Mouse (Mus musculus) spleen, postnatal 10 days (tissue): ENCODE results near the gene Gm20388.
"Not testable (repeated sequence)": the region's sequence is repeated elsewhere in the genome, so short reads cannot be mapped to it uniquely, and the experiment has no call there.

ENCODE experiments used
- DNase-seq, 2 experiments: peaks; one replicate each; pipeline ENCODE4 v3.0.0; 2021 to 2022; ENCODE audit warnings: low spot score in 2 of 2

Gene Gm20388

GRCm38 (mm10) chr8:122623844-122624642 lies 2713.4 kb downstream of the Gm20388 start:
- no peak for DNase-seq

DNA sequence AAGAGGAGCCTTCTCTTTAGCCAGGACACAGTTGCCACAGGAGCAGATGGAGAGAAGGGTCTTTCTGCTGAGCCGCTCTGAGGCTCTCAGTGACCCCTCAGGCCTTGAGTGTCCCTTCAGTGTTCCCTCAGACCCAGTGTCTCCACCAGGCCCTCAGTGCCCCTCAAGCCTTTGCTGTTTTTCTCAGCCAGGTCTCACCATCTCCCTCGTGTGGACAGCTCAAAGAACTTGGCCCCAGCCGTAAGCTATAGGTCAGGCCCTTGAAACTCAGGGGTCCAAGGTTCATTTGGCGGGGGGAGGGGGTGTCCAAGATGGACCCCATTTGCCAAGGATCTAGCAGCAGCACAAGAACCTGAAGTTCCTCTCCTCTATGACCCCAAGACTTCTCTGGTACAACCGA lies 2714.0 kb downstream of the Gm20388 start:
- DNase-seq: no peak

DNA sequence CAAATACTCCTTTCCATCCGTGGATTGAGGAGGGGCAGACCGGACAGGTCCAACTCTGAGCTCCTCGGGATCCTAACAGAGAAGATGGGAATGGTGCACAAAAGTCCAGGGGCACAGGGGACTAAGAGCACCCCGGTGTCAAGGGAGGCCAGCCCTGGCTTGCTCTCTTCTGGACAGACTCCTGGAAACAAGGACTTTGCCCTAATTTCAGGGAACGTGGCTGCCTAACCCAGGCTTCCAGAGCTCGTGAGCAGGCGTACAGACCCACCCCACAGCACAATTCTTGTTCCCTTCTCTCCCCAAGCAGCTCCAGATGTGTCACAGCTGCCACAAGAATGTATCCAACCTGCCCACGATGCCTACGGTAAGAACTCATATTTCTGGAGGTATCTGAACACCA lies 2715.2 kb downstream of the Gm20388 start:
- no peak for DNase-seq

DNA sequence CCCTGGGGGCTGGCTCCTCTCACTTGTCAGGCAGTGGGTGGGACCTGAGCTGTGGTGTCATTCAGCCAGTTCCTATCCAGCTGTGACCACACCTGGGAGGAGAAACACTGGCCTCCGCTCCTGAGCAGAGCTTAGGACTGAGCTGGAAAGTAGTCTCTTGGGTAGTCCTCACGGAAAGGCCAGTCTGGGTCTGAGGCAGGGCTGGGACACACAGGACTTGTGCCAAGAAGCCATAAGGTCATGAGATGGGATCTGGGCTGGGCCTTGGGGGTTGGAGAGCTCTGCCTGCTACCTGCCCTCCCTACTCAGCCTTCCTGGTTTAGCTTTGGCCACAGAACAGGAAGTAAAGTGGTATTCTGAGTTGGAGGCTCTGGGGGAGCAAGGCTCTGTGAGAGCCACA lies 2716.3 kb downstream of the Gm20388 start:
- no peak for DNase-seq

- DNase-seq: no peak
These were observed 2718.7 kb downstream of the Gm20388 start for GRCm38 (mm10) chr8:122629388-122629787.

DNA sequence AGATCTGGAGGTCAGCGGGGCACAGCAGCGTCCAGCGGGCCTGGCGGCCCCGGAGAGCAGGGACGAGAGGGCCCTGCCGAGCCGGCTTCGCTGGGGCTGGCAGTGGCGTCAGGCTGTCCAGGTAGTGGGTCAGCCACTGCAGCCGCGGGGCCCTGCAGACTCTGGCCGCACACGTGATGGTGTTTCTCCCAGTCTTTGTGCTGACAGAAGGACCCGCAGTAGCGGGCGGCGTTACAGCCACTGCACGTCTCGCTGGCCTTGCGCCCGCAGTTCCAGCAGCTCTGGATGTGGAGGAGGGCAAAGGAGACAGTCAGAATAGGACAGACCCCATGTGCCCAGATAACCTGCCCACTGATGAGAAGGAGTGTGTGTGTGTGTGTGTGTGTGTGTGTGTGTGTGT lies 2720.1 kb downstream of the Gm20388 start:
- DNase-seq: no peak

GRCm38 (mm10) chr8:122632134-122632533 lies 2721.5 kb downstream of the Gm20388 start:
- not testable (repeated sequence) for DNase-seq

DNA sequence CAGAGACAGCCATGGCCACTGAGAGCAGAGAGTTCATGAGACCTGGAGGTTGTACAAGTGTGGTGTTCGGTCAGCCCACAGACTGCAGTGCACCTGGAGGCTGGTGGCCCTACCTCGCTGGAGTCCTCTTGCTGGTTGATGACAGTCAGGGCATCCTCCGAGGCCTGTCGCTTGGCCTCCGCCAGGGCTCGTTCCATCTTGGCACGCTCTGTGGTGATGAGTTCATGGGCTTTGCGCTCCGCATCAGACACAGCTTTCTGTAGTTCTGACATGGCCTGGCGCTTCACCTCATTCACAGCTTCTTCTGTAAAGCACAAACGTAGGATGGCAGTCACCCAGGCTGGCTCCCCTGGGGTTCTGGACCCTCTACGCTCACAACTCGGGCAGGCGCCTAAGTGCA lies 2722.6 kb downstream of the Gm20388 start:
- no peak for DNase-seq

- DNase-seq: peak in 1 of 2 experiments; percentile 50
These were observed 2725.5 kb downstream of the Gm20388 start for GRCm38 (mm10) chr8:122635878-122636802.

GRCm38 (mm10) chr8:122636803-122637175 lies 2726.1 kb downstream of the Gm20388 start:
- DNase-seq: no peak

DNA sequence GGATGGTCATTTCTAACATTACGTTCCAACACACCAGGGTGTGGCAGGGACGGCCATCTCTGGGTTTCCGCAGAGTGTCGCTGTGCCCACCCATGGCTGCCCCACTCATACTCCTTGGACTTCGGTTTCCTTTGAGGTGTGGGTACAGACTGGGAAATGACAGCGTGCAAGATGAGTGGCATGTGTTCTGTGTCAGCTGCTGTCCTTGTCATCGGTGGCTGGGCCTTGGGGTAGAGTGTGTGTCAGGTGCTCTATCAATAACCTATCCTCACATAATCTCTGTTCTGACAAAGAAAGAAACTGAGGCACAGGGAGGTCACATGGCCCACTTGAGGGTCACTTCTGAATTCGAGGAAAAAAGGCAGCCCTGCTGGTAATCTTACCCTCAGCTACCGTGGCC lies 2726.6 kb downstream of the Gm20388 start:
- DNase-seq: no peak

DNA sequence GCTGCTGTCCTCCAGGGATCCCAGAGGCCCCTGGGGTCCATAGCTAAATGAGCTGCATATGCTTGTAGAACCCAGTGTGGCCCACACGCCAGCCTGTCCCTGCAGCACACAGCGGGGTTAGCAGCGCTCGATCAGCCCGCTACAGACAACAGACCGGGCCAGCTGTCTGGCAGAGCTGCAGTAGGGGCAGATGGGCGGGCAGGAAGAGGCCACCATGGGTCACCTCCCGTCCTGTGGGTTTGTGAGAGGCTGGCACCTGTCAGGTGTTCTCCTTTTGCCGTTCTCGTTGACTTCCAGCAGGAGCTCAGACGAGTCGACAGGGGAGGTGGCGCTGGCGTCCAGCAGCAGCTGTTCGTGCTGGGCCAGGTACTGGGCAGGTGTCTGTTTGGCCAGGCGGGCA lies 2728.0 kb downstream of the Gm20388 start:
- DNase-seq: no peak

GRCm38 (mm10) chr8:122639521-122640248 lies 2729.0 kb downstream of the Gm20388 start:
- no peak for DNase-seq

GRCm38 (mm10) chr8:122640825-122641224 lies 2730.2 kb downstream of the Gm20388 start:
- no peak for DNase-seq

DNA sequence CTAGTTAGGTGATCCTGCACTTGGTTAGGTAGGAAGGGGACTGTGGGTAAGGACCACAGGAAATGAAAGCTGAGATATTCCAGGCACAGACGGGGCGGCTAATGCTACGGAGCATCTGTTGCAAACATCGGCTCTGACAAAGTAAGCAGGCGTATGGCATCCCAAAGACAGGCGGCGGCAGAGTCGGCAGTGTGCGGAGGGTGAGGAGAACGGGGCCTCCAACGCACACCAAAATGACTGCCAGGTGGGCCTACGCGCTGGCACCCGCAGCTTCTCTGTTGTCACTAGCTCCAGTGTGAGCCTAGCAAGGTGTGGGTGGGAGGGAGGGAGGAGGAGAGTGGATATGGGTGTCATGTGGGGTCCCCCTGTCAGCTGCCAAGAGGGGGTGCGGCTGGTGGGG lies 2730.8 kb downstream of the Gm20388 start:
- DNase-seq: no peak

DNA sequence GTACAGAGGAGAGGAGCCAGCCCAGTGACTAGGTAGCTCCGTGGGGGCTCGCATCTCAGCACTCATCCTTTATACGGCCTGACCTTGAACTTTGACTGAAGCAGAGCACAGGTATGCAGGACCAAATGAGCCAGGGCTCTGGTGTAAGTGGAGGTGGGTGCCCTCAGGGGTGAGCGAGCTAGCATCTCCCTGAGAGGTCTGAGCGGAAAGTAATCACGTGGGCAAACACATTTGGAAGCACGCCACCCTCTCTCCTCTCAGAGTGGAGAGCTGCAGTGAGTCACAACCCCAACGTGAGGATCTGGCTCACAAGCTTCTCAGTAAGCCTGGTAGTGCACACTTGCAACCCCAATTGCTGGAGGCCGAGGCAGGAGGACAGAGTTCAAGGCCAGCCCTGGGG lies 2731.4 kb downstream of the Gm20388 start:
- no peak for DNase-seq

DNA sequence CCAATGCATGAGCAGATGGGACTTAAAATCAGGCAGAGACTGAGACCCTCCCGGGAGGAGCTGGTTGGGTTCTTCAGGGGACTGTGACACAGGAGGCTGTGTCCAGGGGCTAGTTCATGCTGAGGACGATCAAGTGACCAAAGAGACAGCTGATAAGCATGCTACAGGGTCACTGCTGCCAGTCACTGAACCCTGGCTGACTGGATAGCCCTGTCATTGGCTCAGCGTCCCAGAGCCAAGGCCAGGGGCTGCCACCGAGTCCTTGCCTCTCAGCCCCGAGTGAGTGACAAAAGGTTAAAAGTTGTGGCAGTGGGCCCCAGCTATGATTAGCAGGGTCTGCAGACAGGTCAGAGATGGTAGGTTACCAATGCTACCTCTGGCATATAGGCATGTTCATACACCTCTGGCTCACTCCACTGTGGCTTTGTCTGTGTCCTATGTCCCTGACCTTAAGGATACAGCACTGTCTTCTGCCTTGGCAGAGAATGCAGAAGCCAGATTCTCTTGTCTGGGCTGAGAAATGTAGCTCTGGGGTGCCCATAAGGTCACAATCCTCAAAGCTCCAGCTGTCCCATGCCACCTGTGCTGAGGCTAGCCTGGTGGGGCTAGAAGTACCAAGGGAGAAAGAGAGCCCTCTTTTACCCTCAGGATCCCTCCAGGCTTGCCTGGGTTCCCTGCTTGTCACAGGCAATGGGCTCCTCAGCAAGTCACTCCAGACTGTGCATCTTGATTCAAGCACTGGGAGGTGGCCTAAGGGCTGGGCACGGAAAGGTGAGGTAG lies 2733.7 kb downstream of the Gm20388 start:
- DNase-seq: no peak

DNA sequence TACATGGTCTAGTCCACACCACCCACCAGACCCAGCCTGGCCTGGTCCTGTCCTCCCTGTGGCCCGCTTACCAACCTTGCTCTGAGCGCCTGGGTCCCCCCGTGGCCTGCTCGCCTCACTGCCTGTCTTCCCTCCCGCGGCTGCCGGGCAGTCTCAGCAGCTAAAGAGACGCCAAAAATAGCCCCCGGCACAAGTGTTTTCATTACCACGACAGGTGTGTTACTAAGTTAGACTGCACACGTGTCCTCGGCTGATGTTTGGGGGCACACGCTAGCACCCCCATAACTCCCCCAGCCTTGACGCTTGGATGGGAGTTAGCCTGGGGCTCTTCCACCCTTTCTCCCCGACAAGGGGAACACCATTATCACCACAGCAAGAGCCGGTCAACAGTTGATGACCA lies 2735.7 kb downstream of the Gm20388 start:
- DNase-seq: no peak

DNA sequence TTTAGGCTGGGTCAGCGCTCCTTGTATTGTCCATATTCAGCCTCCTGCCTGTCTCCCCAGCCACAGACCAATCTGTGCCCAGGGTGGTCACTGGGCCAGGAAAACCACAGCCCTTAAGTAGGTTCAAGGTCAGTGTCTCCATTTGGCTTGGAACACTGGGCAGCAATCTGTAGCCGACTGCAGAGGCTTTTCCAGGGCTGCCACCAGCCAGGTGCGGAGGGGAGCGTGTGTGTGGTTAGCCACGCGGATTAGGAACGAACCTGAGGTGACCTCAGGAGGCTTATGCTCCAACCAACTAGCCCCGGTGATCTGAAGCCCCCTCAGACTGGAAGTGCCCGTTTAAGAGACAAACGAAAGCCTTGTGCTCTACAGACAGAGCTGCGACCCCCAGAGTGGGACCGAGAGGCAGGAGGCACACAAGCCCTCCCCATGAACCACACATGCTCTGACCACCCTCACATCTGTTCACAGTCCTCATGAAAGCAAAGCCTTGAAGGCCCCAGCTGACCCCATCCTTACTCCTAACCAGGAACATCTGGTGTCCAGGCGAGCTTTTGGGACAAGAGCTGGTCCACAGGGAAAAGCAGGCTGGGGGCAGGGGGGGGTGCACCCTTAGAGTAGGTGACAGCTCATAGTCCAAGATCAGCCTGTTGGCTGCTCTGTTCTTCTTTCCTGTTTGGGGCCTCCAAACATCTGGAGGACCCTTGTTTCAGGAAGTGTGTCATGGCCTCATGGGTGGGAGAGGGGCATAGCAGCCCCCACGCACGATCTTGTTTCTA lies 2737.7 kb downstream of the Gm20388 start:
- no peak for DNase-seq

DNA sequence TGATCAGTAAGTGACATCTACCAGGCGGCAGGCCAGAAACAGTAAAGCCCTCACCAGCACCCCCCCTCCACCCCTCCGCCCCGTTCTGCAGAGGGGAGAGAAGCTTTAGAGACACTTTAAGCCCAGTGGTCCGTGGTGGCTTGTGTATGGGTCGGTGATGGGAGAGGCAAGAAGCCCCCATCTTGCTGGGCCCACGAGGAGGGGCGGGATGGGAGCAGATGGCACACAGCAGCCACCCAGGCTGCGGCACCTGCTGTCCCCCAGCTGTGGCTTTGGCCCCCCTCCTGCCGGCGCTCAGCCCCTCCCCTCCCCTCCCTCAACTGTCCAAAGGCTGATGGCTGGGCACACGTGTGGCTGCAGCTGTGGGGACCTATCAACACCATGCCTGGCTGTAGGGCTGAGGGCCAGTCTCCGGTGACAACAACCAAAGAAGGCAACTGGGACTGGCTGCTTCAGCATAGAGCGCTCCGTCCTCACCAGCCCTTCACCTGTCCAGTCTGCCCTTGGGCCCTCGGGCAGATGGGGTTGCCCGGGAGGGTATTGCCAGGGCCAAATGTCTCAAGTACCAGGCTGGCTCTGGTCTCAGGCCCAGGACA lies 2740.8 kb downstream of the Gm20388 start:
- no peak for DNase-seq
